Mouse (Mus musculus) embryonic facial prominence, embryonic 15.5 days (tissue): ENCODE measurements at regions not wholly inside any gene's neighbourhood (a gene's known extent, or its start where the extent isn't known, plus 50 kb on each side); places are given as distances from the start of the nearest gene placed in this dataset.

Source experiments
- ATAC-seq: fragments of 200-750 bp; cut with Nextera tagmentation; 2 replicates; pipeline ENCODE4 v1.8.0; 2017; ENCODE audit warnings: low read depth, moderate TSS enrichment; ENCODE audit not compliant: insufficient number of reproducible peaks, low FRiP score, low TSS enrichment
- H3K27ac ChIP-seq: fragments of 300-500 bp; sonication (generic); replicated peaks from 2 replicates; pipeline ENCODE4 v1.5.1; 2015; ENCODE audit warnings: mild to moderate bottlenecking, inconsistent platforms
- H3K27me3 ChIP-seq: fragments of 300-500 bp; sonication (generic); 2 replicates; pipeline ENCODE4 v1.6.1; 2015; ENCODE audit warnings: inconsistent platforms
- H3K36me3 ChIP-seq: fragments of 300-500 bp; sonication (generic); 2 replicates; pipeline ENCODE4 v1.6.1; 2015; ENCODE audit warnings: mild to moderate bottlenecking, inconsistent platforms
- H3K4me1 ChIP-seq: fragments of 300-500 bp; sonication (generic); 2 replicates; pipeline ENCODE4 v1.6.1; 2015; ENCODE audit warnings: inconsistent platforms
- H3K4me2 ChIP-seq: fragments of 300-500 bp; sonication (generic); replicated peaks from 2 replicates; pipeline ENCODE4 v1.6.1; 2015; ENCODE audit warnings: mild to moderate bottlenecking, inconsistent platforms
- H3K4me3 ChIP-seq: fragments of 300-500 bp; sonication (generic); replicated peaks from 2 replicates; pipeline ENCODE4 v1.5.1; 2015; ENCODE audit warnings: mild to moderate bottlenecking, inconsistent platforms
- H3K9ac ChIP-seq: fragments of 300-500 bp; sonication (generic); 2 replicates; pipeline ENCODE4 v1.6.1; 2015; ENCODE audit warnings: inconsistent platforms
- H3K9me3 ChIP-seq: fragments of 300-500 bp; sonication (generic); replicated peaks from 2 replicates; pipeline ENCODE4 v1.6.1; 2016; ENCODE audit warnings: inconsistent platforms
- WGBS: fragments of 180-500 bp; shearing (Covaris S2); methylation state at CpG from one replicate; pipeline ENCODE4 v1.1.7; 2015; 5-methylcytosine and 5-hydroxymethylcytosine counted together

DNA sequence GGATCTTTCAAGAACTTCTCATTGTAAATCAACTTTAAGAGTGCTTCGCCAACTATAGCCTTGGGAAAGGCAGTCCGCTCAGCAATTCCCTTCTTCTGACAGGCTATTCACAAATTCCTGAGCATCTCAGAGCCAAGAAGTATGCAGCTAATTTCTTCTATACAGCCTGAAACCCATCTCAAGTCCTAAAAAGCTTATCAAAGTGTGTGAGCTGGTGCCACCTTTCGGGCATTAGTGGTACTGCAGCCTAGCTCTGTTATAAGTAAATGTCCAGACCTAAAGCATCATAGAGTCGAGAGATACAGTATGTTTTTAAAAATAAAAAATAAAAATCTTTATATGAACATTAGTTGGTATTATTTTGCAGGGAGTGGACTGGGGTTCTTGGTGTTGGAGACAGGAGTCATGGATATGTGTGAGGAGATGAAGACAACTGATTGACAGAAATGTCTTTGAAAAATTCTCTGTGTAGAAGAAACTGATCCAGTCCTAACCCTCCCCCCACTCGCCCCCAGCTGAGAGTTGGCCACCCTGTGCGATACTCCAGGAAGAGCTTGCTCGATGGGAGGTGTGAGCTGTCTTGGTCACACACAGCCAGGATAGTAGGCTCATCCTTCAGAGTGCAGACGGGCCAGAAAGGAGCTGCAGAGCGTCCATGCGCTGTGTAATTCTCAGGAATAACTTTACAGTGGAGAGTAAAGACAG lies 56.4 kb downstream of the Bod1 start:
- ATAC-seq = no peak
- Histone ChIP-seq H3K4me3 (no peak overlapping the region), H3K9me3 (no peaks in the 10 kb centered on the region), H3K4me1 (no peaks in the 10 kb centered on the region), H3K36me3 (no peaks in the 10 kb centered on the region), H3K27me3 (no peaks in the 10 kb centered on the region), H3K4me2 (no peak overlapping the region), H3K9ac (no peak overlapping the region), H3K27ac (no peak overlapping the region)
- 51% methylated on average over 10 of the region's 10 CpGs for WGBS

DNA sequence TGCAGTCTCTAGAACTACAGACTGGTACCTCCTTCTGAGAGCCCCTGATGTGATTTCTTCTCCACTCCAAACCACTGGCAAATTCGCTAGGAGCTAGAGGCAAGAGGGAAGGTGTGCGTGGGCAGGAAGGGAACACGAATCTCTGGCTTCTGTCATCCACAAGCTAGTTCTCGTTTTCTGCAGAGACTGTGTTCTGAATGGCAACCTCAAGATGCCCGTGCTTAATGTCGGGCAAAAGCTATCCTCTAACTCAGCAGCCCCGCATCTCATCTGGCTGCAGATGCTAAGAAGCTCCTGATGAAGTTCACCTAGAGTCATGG lies 57.3 kb downstream of the Bod1 start:
- no peak for ATAC-seq
- no peak overlapping the region for H3K27ac ChIP-seq

DNA sequence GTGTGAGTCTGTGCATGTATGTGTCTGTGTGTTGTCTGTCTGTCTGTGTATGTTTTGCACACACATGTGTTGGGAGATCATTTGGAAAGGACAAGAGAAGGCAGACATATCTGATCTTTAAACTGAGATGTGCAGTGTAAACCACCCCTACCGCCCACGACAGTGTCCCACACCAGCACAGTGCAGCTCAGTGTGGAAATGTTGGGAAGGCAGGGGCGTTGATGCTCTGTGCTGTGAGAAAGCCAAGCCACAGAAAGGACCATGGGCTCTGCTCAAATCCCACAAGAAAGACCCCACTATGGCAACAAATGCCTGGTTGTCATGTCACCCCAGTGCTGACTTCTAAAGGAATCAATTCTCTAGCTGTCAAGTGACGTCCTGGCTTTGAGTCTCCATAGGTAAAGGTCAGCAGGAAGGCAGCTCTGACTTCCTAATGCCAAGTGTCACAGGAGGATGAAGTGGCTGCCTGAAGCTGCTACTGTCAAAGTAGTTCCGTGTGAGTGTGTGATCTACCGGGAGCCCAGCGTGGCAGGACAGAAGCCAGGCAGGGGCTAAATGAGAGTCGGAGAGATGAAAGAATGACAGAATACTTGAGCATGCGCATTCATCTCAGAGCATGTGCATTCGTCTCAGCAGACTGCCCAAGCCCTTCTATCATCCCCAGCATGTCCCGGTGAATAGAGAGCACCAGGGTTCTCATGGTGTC lies 57.8 kb downstream of the Bod1 start:
- no peaks in the 10 kb centered on the region for H3K9me3 ChIP-seq
- H3K4me3 ChIP-seq = no peak overlapping the region
- ATAC-seq = no peak
- WGBS = 65% methylated on average over 11 of the region's 11 CpGs
- H3K4me2 ChIP-seq = no peak overlapping the region
- no peaks in the 10 kb centered on the region for H3K36me3 ChIP-seq
- H3K27me3 ChIP-seq = no peaks in the 10 kb centered on the region
- no peaks in the 10 kb centered on the region for H3K4me1 ChIP-seq
- no peak overlapping the region for H3K9ac ChIP-seq
- H3K27ac ChIP-seq = no peak overlapping the region

More for the DNA sequence above, 57.3 kb downstream of the Bod1 start:
- Histone ChIP-seq H3K9ac (no peak overlapping the region), H3K4me2 (no peak overlapping the region), H3K4me3 (no peak overlapping the region), H3K27me3 (no peaks in the 10 kb centered on the region), H3K9me3 (no peaks in the 10 kb centered on the region), H3K36me3 (no peaks in the 10 kb centered on the region), H3K4me1 (no peaks in the 10 kb centered on the region)
- 77% methylated on average over 7 of the region's 7 CpGs for WGBS

DNA sequence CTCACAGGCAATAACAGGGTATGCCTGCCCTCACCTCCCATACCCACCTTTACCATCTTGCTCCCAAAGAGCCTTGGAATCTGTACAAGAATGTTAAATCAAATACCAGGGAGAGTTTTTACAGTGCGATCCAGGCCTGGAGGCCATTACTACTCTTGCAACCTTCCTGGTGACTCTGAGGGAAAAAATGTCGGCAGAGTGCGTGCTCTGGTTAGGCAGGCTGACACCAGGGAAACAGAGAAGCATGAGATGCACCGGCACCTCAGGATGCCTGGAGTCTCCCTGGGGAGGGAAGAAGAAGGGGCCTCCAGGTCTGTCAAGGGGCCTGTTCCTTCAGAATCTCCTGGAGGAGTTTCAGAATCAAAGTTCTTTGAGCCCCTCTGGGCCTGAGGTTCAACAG lies 63.2 kb downstream of the Bod1 start:
- Histone ChIP-seq H3K4me2 (no peak overlapping the region), H3K4me3 (no peak overlapping the region), H3K4me1 (no peaks in the 10 kb centered on the region), H3K27me3 (no peaks in the 10 kb centered on the region), H3K9me3 (no peaks in the 10 kb centered on the region), H3K36me3 (no peaks in the 10 kb centered on the region), H3K9ac (no peak overlapping the region), H3K27ac (no peak overlapping the region)
- no peak for ATAC-seq
- 59% methylated on average over 4 of the region's 4 CpGs for WGBS

DNA sequence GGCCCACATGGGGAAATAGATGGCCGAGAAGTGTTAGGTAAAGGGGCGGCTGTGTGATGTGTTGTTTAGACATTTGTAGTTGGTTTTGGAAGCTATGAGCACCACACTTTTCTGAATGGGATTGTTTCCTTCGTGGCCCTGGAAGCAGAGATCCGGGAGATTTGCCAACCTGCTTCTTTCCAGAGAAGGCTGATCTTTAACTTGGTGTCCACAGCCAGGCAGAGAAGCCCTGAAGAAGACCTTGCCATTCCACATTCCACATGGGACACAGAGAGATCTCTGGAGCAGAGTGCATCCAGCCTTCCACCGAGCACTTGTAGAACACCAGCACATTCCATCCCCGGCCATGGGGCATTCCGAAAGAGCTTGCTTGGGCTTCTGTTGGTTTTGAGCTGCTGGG lies 70.2 kb downstream of the Bod1 start:
- no peak for ATAC-seq
- H3K9me3 ChIP-seq = no peaks in the 10 kb centered on the region
- no peak overlapping the region for H3K9ac ChIP-seq
- no peaks in the 10 kb centered on the region for H3K36me3 ChIP-seq
- H3K4me3 ChIP-seq = no peak overlapping the region
- H3K4me1 ChIP-seq = no peaks in the 10 kb centered on the region
- H3K27ac ChIP-seq = no peak overlapping the region
- H3K27me3 ChIP-seq = no peaks in the 10 kb centered on the region
- WGBS = 83% methylated on average over 7 of the region's 7 CpGs
- H3K4me2 ChIP-seq = no peak overlapping the region

DNA sequence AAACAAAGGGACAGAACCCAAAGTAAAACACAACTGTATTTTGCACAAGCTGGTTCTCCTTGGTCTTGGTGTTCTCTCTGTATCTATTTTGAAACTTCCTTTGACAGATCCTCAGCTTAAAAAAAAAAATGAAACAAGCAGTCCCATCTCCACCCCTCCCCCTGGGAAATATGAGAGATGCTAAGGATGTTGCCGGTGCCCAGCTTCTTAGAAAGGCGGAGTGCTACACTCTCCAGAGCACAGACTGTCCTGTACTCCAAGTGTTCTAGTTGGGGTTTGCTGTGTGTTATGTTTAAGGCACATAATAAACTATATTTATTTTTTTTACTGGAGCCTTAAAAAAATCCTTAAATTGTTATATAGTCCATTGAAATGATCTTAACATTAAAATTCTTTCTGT lies 78.1 kb downstream of the Bod1 start:
- Histone ChIP-seq H3K9me3 (no peaks in the 10 kb centered on the region), H3K36me3 (no peaks in the 10 kb centered on the region), H3K9ac (no peak overlapping the region), H3K4me3 (no peak overlapping the region), H3K27me3 (no peaks in the 10 kb centered on the region), H3K27ac (no peak overlapping the region), H3K4me1 (0 out of 2 replicates have a peak, but pooled peaks cover 6% of the 10 kb centered on the region), H3K4me2 (no peak overlapping the region)
- no peak for ATAC-seq
- WGBS = 77% methylated on average over 2 of the region's 2 CpGs

DNA sequence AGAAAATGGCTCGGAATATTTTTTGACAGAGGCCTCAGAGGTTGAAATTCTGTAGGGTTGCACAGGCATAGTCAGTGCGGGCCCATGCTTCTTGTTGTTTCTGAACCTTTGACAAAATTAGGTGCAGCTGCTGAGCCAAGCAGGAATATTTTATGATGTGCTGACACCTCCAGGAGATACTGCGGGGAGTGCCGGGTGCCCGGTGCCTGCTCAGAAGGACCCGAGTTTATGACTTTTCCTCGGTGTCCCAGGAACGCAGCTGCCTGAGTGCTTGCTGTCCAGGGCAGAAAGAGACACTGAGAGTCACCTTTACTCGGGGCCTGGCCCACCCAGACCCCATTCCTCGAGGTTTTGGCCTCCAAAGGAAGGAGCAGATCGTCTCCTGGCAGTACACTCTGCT lies 79.6 kb downstream of the Bod1 start:
- no peaks in the 10 kb centered on the region for H3K27me3 ChIP-seq
- no peaks in the 10 kb centered on the region for H3K9me3 ChIP-seq
- H3K27ac ChIP-seq = no peak overlapping the region
- WGBS = 68% methylated on average over 11 of the region's 11 CpGs
- H3K4me1 ChIP-seq = 0 out of 2 replicates have a peak, but pooled peaks cover 6% of the 10 kb centered on the region
- H3K4me3 ChIP-seq = no peak overlapping the region
- no peak overlapping the region for H3K9ac ChIP-seq
- ATAC-seq = no peak
- no peaks in the 10 kb centered on the region for H3K36me3 ChIP-seq
- no peak overlapping the region for H3K4me2 ChIP-seq

DNA sequence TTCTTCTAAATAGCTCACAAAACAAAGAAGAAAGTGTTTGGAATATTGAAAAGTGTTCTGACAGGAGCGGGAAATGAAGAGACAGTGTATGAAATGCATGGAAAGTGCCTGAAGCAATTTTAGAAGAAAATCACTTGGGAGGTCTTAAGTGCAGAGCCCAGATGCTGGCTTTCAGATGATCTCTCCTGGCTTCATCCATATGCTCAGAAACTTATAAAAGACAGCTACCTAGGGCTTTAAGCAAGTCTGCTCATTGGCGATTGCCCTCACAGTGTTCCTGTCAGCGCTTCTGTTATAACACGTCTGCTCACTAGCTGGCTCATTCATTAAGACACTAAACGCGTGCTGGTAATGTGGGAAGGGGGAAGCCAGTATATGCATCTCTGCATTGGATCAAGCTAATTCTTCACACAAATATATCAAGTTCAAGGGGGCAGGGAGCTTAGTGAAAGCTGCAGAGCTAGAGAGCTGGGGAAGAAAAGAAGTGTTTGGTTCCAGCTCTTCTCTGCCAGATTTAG lies 80.6 kb downstream of the Bod1 start:
- H3K27ac ChIP-seq = no peak overlapping the region
- H3K4me1 ChIP-seq = 0 out of 2 replicates have a peak, but pooled peaks cover 6% of the 10 kb centered on the region
- no peak overlapping the region for H3K9ac ChIP-seq
- 45% methylated on average over 6 of the region's 6 CpGs for WGBS
- H3K4me2 ChIP-seq = no peak overlapping the region
- H3K36me3 ChIP-seq = no peaks in the 10 kb centered on the region
- ATAC-seq = no peak
- no peaks in the 10 kb centered on the region for H3K27me3 ChIP-seq
- no peaks in the 10 kb centered on the region for H3K9me3 ChIP-seq
- H3K4me3 ChIP-seq = no peak overlapping the region

DNA sequence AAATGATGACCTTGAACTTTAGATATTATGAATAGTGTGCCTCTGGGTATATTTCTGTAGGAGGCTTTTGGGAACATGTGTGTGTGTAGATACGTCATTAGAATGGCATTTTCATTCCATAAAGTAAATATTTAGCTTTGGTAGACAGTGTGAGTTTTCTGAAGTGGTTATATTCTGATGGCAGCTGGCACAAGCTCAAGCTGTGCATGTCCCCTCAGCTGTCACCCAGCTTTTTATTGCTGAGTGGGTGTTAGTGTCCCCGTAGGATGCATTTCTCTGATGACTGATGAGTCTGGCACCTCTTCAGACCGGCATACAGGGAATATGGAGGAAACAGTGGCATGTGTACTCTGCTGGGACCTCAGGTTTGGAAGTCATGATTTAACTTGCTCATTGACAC lies 96.7 kb downstream of the Bod1 start:
- no peak for ATAC-seq
- 63% methylated on average over 3 of the region's 3 CpGs for WGBS
- Histone ChIP-seq H3K27me3 (no peaks in the 10 kb centered on the region), H3K4me3 (no peak overlapping the region), H3K36me3 (no peaks in the 10 kb centered on the region), H3K4me2 (no peak overlapping the region), H3K9me3 (no peaks in the 10 kb centered on the region), H3K4me1 (no peaks in the 10 kb centered on the region), H3K27ac (no peak overlapping the region), H3K9ac (no peak overlapping the region)

DNA sequence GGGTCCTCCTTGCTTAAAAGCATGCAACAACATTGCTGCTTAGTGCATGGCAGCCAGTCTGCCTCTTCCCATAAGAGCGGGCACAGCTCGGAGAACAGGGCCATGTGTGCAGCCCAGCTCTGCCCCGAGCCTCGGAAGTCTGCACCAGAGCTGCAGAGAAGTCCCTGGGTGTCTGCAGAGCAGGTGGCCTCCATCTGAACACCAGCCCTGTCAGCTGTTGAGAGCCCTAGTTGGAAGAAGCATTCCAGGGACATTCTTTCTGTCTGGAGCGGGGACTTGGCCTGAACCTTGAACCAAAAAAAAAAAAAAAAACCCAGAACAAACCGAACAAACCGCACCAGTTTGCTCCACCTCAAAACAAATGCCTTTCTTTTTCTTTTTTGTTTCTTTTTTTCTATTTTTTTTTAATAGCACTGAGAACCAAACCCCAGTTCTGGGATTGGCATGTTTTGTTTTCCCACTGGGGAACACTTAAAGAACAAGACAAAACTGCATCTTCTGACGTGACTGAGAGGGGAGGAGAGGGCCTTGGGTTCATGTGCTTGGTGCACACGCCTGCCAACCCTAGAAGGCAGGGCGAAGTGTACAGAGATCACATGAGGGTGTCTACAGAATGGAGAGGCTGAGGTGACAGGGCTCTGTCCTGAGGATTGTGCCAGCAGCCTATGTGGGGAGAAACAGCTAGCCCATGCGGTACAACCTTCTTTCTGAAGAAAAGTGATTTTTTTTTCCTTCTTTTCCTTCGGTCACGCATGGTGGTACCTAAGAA lies 106.8 kb downstream of the Bod1 start:
- Histone ChIP-seq H3K27me3 (no peaks in the 10 kb centered on the region), H3K36me3 (no peaks in the 10 kb centered on the region), H3K4me1 (peaks cover 12% of the 10 kb centered on the region; the same call in 1 of the 2 replicates), H3K4me3 (no peak overlapping the region), H3K27ac (peak overlapping the region; percentile 66), H3K9me3 (no peaks in the 10 kb centered on the region), H3K9ac (no peak overlapping the region), H3K4me2 (no peak overlapping the region)
- peak; percentile 71 for ATAC-seq
- WGBS = 67% methylated on average over 13 of the region's 13 CpGs
